Mouse (Mus musculus): Measurements from ENCODE around the gene B4galnt4.

The B4galnt4 gene

GRCm38 (mm10) chr7:141115874-141116273, 55.0 kb downstream of the B4galnt4 start:
- in situ Hi-C loops (cut with MboI, MseI), result no loop called here

GRCm38 (mm10) chr7:141117636-141118035, 56.7 kb downstream of the B4galnt4 start, which contains the start of gene Ano9:
Gene Ano9 (minus strand): TSS chr7:141117806.
- in situ Hi-C loops (cut with MboI, MseI), result no loop called here

DNA sequence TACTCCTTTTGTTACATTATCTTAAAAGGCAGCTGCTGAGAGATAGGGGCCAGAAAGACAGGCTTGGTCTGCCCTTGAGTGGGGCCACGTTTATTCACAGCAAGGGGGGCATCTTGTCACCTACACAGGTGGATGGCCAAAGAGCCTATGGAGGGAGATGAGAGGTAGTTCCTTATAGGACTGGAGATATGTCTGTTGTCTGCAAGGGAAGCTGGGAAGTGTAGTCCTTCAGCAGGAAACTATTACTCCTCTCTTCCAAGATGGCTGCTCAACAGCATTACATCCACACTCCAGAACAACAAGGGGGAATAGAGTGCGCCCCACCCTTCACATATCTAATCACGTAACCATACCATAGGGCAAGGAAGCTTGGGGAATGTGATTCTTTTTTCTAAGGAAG, 58.6 kb downstream of the B4galnt4 start:
- in situ Hi-C loops (cut with MboI, MseI), result no loop called here

- in situ Hi-C loops (cut with MboI, MseI), result no loop called here
These were observed 59.7 kb downstream of the B4galnt4 start for GRCm38 (mm10) chr7:141120605-141121004.

DNA sequence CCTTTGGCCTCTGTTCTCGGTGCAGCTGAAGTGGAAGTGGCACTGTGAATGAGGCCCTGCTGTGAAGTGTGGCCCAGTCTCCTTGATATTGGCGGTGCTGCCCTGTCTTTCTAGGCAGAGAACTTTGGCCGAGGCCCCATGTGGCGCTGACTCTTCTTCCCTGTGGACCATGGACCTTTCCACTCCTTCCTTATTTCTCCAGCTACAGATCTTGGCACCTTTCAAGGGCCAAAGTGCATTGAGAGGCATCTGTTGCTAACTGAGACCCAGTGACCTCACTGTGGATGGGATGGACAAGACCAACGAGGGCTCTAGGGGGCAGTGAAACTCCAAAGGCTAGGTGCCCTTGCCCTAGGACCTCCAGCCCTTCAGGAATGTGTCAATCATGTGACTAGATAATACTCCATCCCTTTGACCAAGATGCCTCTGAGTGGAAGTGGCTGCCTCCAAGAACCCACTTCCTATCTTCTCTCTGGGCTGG, 60.2 kb downstream of the B4galnt4 start:
- in situ Hi-C loops (cut with MboI, MseI), result no loop called here
